Mouse (Mus musculus) kidney, embryonic 14.5 days (tissue): ENCODE data around the gene Auh. TPM values are rescaled to one million over a fixed set of nuclear protein-coding genes. Genes with fewer than 3 reads are reported as not detected.

Experiments
- ATAC-seq: fragments of 200-750 bp; cut with Nextera tagmentation; 2 replicates; pipeline ENCODE4 v1.8.0; 2017; ENCODE audit warnings: moderate number of reproducible peaks, mild to moderate bottlenecking, moderate TSS enrichment, moderate library complexity; ENCODE audit not compliant: low FRiP score, low TSS enrichment
- H3K27ac ChIP-seq: fragments of 300-500 bp; sonication (generic); 2 replicates; pipeline ENCODE4 v1.5.1; 2014; ENCODE audit warnings: low read depth, mild to moderate bottlenecking, low read length, moderate library complexity, mixed read lengths
- H3K27me3 ChIP-seq: fragments of 300-500 bp; sonication (generic); 2 replicates; pipeline ENCODE4 v1.6.1; 2014; ENCODE audit warnings: mild to moderate bottlenecking, low read length; ENCODE audit not compliant: control insufficient read depth, insufficient read depth
- H3K36me3 ChIP-seq: fragments of 300-500 bp; sonication (generic); 2 replicates; pipeline ENCODE4 v1.6.1; 2014; ENCODE audit warnings: low read length, mixed read lengths; ENCODE audit not compliant: control insufficient read depth, insufficient read depth
- H3K4me1 ChIP-seq: fragments of 300-500 bp; sonication (generic); 2 replicates; pipeline ENCODE4 v1.6.1; 2014; ENCODE audit warnings: low read length, mixed read lengths; ENCODE audit not compliant: control insufficient read depth, insufficient read depth
- H3K4me2 ChIP-seq: fragments of 300-500 bp; sonication (generic); replicated peaks from 2 replicates; pipeline ENCODE4 v1.6.1; 2014; ENCODE audit warnings: low read depth, mild to moderate bottlenecking, low read length
- H3K4me3 ChIP-seq: fragments of 300-500 bp; sonication (generic); 2 replicates; pipeline ENCODE4 v1.5.1; 2014; ENCODE audit warnings: mild to moderate bottlenecking, low read length
- H3K9ac ChIP-seq: fragments of 300-500 bp; sonication (generic); 2 replicates; pipeline ENCODE4 v1.6.1; 2014; ENCODE audit warnings: low read depth, mild to moderate bottlenecking, low read length, moderate library complexity
- H3K9me3 ChIP-seq: fragments of 300-500 bp; sonication (generic); 2 replicates; pipeline ENCODE4 v1.6.1; 2016; ENCODE audit warnings: low read length; ENCODE audit not compliant: control insufficient read depth
- WGBS: fragments of 180-500 bp; shearing (Covaris S2); extraction: QIAGEN DNeasy Blood & Tissue Kit; methylation state at CpG from one replicate; pipeline ENCODE4 v1.1.7; 2014; 5-methylcytosine and 5-hydroxymethylcytosine counted together
- polyA plus RNA-seq: library from polyadenylated mRNA; unstranded; fragments of >200 nt; fragmentation: Nextera tagmentation; extraction: Ambion mirVana; gene quantifications from 2 replicates; pipeline ENCODE4 v1.2.1, GENCODE M21; 2014

Gene Auh
- polyA plus RNA-seq, 1 experiment from 2014 or later = 44.7 TPM

DNA sequence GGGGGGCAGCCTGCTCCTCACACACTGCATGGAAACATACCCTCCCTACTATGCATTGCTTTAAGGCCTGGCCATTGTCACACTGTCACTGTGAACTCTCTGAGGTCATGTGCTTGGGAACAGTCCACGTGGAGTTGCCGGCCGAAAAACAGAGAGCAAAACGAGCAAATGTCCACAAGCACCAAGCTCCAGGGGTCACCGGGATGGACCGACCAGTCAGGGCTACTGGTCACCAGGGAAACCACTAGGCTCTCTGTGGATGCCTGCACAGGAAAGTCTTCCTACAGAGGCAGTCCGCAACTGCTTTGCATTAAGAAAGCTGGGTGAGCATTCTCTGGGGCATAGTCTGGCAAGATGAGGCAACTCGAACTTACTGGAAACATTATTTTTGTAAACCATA, 82.0 kb downstream of the Auh start:
- ATAC-seq = no peak
- WGBS = 72% methylated on average over 8 of the region's 8 CpGs

DNA sequence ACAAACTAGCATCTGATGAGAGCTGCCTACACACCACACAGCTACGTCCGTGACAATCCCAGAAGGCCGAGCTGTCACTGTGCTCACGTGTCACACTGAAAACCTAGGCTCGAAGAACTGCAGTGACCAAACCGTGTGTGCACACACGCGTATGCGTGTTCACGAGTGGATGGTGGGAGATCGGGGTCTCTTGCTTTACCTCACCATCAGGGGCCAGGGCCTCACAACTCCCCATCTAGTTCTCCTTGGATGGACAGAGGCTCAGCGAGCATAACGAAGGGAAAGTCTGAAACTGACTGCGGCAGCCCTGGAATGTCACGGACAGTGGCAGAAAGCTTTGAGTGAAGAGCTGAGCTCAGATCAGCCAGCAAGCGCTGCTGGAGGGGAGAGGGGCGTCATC, 82.4 kb downstream of the Auh start:
- Histone ChIP-seq H3K4me2 (no peak overlapping the region), H3K4me3 (no peak overlapping the region), H3K36me3 (no peaks in the 10 kb centered on the region), H3K4me1 (0 out of 2 replicates have a peak, but pooled peaks cover 5% of the 10 kb centered on the region), H3K27me3 (no peaks in the 10 kb centered on the region), H3K9ac (no peak overlapping the region), H3K27ac (no peak overlapping the region), H3K9me3 (no peaks in the 10 kb centered on the region)
- ATAC-seq = no peak
- 85% methylated on average over 17 of the region's 17 CpGs for WGBS

More for the DNA sequence above, 82.0 kb downstream of the Auh start:
- Histone ChIP-seq H3K4me1 (0 out of 2 replicates have a peak, but pooled peaks cover 5% of the 10 kb centered on the region), H3K4me3 (no peak overlapping the region), H3K27me3 (no peaks in the 10 kb centered on the region), H3K27ac (no peak overlapping the region), H3K36me3 (no peaks in the 10 kb centered on the region), H3K4me2 (no peak overlapping the region), H3K9ac (no peak overlapping the region), H3K9me3 (no peaks in the 10 kb centered on the region)

- Histone ChIP-seq H3K9ac (no peak overlapping the region), H3K27me3 (no peaks in the 10 kb centered on the region), H3K4me3 (no peak overlapping the region), H3K9me3 (no peaks in the 10 kb centered on the region), H3K36me3 (no peaks in the 10 kb centered on the region), H3K4me2 (no peak overlapping the region), H3K4me1 (0 out of 2 replicates have a peak, but pooled peaks cover 5% of the 10 kb centered on the region), H3K27ac (no peak overlapping the region)
- ATAC-seq = no peak
- WGBS = 82% methylated on average over 4 of the region's 4 CpGs
These were observed 83.9 kb downstream of the Auh start for GRCm38 (mm10) chr13:52845618-52846017.

GRCm38 (mm10) chr13:52843536-52844178, 85.8 kb downstream of the Auh start:
- no peak overlapping the region for H3K27ac ChIP-seq
- WGBS = 65% methylated on average over 10 of the region's 10 CpGs
- no peaks in the 10 kb centered on the region for H3K27me3 ChIP-seq
- no peak for ATAC-seq
- H3K4me3 ChIP-seq = no peak overlapping the region
- peaks cover 5% of the 10 kb centered on the region; the same call in 1 of the 2 replicates for H3K36me3 ChIP-seq
- 0 out of 2 replicates have a peak, but pooled peaks cover 5% of the 10 kb centered on the region for H3K4me1 ChIP-seq
- no peak overlapping the region for H3K4me2 ChIP-seq
- H3K9ac ChIP-seq = no peak overlapping the region
- no peaks in the 10 kb centered on the region for H3K9me3 ChIP-seq

DNA sequence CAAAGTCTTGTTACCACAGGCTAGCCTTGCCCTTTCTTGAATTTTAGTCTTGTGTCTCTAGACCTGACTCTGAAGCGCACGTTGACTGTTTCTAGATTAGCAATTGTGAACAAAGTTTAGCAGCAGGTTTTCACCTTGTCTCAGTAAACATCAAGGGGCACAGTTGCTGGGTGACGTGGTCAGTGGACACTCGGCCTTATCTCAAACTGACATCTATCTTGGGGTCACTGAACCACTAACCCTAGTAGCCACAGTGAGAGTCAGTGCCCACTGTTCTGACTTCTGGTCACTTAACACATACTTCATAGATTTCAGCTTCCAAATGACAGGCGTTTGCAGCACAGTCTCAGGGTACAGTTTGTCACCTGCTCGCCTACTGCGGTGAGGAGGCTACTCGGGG, 93.2 kb downstream of the Auh start:
- H3K4me3 ChIP-seq = no peak overlapping the region
- no peaks in the 10 kb centered on the region for H3K4me1 ChIP-seq
- no peaks in the 10 kb centered on the region for H3K9me3 ChIP-seq
- no peaks in the 10 kb centered on the region for H3K27me3 ChIP-seq
- no peak for ATAC-seq
- no peak overlapping the region for H3K9ac ChIP-seq
- no peak overlapping the region for H3K27ac ChIP-seq
- no peak overlapping the region for H3K4me2 ChIP-seq
- peaks cover 5% of the 10 kb centered on the region; the same call in 1 of the 2 replicates for H3K36me3 ChIP-seq
- 86% methylated on average over 8 of the region's 8 CpGs for WGBS

DNA sequence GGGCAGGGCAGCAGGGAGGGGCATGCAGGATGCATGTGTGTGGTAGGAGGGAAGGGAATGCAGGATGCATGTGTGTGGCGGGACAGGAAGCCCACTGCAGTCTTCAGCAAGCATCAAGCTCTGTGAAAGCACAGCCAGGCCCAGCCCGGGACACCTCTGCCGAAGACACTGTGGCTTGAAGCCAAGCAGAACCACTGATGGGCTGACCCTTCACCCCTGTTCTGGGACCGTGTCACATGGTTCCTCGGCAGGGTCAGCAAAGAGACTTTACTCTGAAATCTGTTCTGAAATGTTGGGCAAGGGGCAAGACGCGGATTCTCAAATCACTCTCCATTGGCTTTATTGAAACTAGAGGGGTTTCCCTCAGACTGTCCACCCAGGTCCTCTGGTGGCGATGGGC, 94.9 kb downstream of the Auh start:
- no peak for ATAC-seq
- no peaks in the 10 kb centered on the region for H3K9me3 ChIP-seq
- 77% methylated on average over 8 of the region's 8 CpGs for WGBS
- no peaks in the 10 kb centered on the region for H3K4me1 ChIP-seq
- H3K36me3 ChIP-seq = peaks cover 3% of the 10 kb centered on the region; the same call in 1 of the 2 replicates
- H3K4me3 ChIP-seq = no peak overlapping the region
- H3K4me2 ChIP-seq = no peak overlapping the region
- H3K27me3 ChIP-seq = no peaks in the 10 kb centered on the region
- no peak overlapping the region for H3K9ac ChIP-seq
- no peak overlapping the region for H3K27ac ChIP-seq

DNA sequence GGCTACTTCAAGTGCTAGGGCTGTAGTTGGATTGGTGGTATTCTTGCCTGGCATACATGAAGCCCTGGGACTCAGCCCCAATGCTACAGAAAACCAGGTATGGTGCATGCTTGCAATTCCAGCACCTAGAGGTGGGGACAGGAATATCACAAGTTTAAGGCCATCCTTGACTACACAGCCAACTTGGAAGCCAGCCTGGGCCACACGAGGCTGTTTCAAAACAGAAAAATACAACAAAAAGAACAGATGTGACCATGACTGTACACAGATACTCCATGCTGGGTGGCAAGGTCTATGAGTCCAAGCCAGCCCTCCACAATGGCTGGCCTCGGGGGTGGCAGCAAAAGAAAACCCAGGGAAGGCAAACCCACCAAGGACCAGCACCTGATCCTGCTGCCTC, 95.7 kb downstream of the Auh start:
- no peak overlapping the region for H3K4me2 ChIP-seq
- H3K4me3 ChIP-seq = no peak overlapping the region
- no peaks in the 10 kb centered on the region for H3K27me3 ChIP-seq
- no peak overlapping the region for H3K27ac ChIP-seq
- H3K4me1 ChIP-seq = no peaks in the 10 kb centered on the region
- no peaks in the 10 kb centered on the region; the same call in 1 of the 2 replicates for H3K36me3 ChIP-seq
- H3K9me3 ChIP-seq = no peaks in the 10 kb centered on the region
- ATAC-seq = no peak
- 84% methylated on average over 2 of the region's 2 CpGs for WGBS
- H3K9ac ChIP-seq = no peak overlapping the region

GRCm38 (mm10) chr13:52833220-52833619, 96.3 kb downstream of the Auh start:
- Histone ChIP-seq H3K4me1 (no peaks in the 10 kb centered on the region), H3K36me3 (no peaks in the 10 kb centered on the region; the same call in 1 of the 2 replicates), H3K4me3 (no peak overlapping the region), H3K9ac (no peak overlapping the region), H3K27ac (no peak overlapping the region), H3K9me3 (no peaks in the 10 kb centered on the region), H3K4me2 (no peak overlapping the region), H3K27me3 (no peaks in the 10 kb centered on the region)
- ATAC-seq = no peak
- 74% methylated on average over 4 of the region's 4 CpGs for WGBS

GRCm38 (mm10) chr13:52832481-52833170, 96.9 kb downstream of the Auh start:
- no peaks in the 10 kb centered on the region for H3K9me3 ChIP-seq
- no peaks in the 10 kb centered on the region; the same call in 1 of the 2 replicates for H3K36me3 ChIP-seq
- H3K27ac ChIP-seq = no peak overlapping the region
- no peaks in the 10 kb centered on the region for H3K27me3 ChIP-seq
- no peak for ATAC-seq
- 77% methylated on average over 8 of the region's 8 CpGs for WGBS
- H3K9ac ChIP-seq = no peak overlapping the region
- no peaks in the 10 kb centered on the region for H3K4me1 ChIP-seq
- H3K4me3 ChIP-seq = no peak overlapping the region
- H3K4me2 ChIP-seq = no peak overlapping the region
